Mouse (Mus musculus): Measurements from ENCODE around the gene Agbl5. TPM values are rescaled to one million over a fixed set of nuclear protein-coding genes. Genes with fewer than 3 reads are reported as not detected.

Gene Agbl5
- total and polyA plus RNA-seq, 2 experiments from 2014 or later, result 4.2 to 28.2 TPM

GRCm38 (mm10) chr5:30915974-30916433 is 27.5 kb downstream of the Agbl5 start:
- peak overlapping the region; percentile 93 for H3K27ac ChIP-seq (ENCODE audit: low read depth)
- peaks cover 36% of the 10 kb centered on the region for H3K4me1 ChIP-seq (ENCODE audit: control insufficient read depth, insufficient read depth)
- H3K4me2 ChIP-seq (ENCODE audit: low read depth, low read length), result peak overlapping the region; percentile 67
- H3K27me3 ChIP-seq (ENCODE audit: control insufficient read depth, insufficient read depth, low read length), result no peaks in the 10 kb centered on the region
- 1% methylated on average over 7 of the region's 7 CpGs for WGBS
- DNase-seq (ENCODE audit: low spot score) (peak; percentile 98), ATAC-seq (ENCODE audit: insufficient read depth, low read depth) (peak; percentile 89)
- H3K9ac ChIP-seq (replicated peaks; ENCODE audit: low read depth, low read length), result no peak overlapping the region
- H3K4me3 ChIP-seq (ENCODE audit: low read depth, low read length), result peak overlapping the region; percentile 53
- no peaks in the 10 kb centered on the region for H3K9me3 ChIP-seq (replicated peaks; ENCODE audit: control insufficient read depth, low read length)
- peaks cover 20% of the 10 kb centered on the region; the same call in 1 of the 2 replicates for H3K36me3 ChIP-seq (replicated peaks; ENCODE audit: control insufficient read depth, insufficient read depth, low read length)
- TF ChIP-seq CTCF (IDR thresholded peaks at IDR 0.05; ENCODE audit: low read depth) (peak; percentile 64), EP300 (IDR thresholded peaks at IDR 0.05; ENCODE audit: low read depth) (peak; percentile 95)

GRCm38 (mm10) chr5:30916841-30917240 is 28.3 kb downstream of the Agbl5 start:
- no peak for TF ChIP-seq CTCF (IDR thresholded peaks at IDR 0.05; ENCODE audit: low read depth)
- TF ChIP-seq EP300 (IDR thresholded peaks at IDR 0.05; ENCODE audit: low read depth), result no peak
- H3K36me3 ChIP-seq (replicated peaks; ENCODE audit: control insufficient read depth, insufficient read depth, low read length), result peaks cover 20% of the 10 kb centered on the region; the same call in 1 of the 2 replicates
- H3K4me1 ChIP-seq (ENCODE audit: control insufficient read depth, insufficient read depth), result peaks cover 34% of the 10 kb centered on the region
- no peaks in the 10 kb centered on the region for H3K27me3 ChIP-seq (ENCODE audit: control insufficient read depth, insufficient read depth, low read length)
- H3K27ac ChIP-seq (ENCODE audit: low read depth), result peak overlapping the region; percentile 82
- WGBS, result 93% methylated on average over 9 of the region's 9 CpGs
- H3K4me2 ChIP-seq (ENCODE audit: low read depth, low read length), result no peak overlapping the region
- H3K4me3 ChIP-seq (ENCODE audit: low read depth, low read length), result no peak overlapping the region
- no peak overlapping the region for H3K9ac ChIP-seq (replicated peaks; ENCODE audit: low read depth, low read length)
- DNase-seq (ENCODE audit: low spot score) (no peak), ATAC-seq (ENCODE audit: insufficient read depth, low read depth) (no peak)
- H3K9me3 ChIP-seq (replicated peaks; ENCODE audit: control insufficient read depth, low read length), result no peaks in the 10 kb centered on the region

DNA sequence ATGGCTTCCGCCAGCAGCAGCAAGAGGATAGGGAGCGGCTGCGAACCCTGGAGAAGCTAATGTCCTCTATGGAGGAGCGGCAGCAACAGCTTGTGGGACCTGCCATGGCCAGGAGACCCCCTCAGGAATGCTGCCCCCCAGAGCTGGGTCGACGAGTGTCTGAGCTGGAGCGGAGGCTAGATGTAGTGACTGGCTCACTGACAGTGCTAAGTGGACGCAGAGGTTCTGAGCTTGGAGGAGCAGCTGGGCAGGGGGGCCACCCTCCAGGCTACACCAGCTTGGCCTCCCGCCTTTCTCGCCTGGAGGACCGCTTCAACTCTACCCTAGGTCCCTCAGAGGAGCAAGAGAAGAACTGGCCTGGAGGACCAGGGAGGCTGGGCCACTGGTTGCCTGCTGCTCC is 28.9 kb downstream of the Agbl5 start:
- Histone ChIP-seq H3K4me3 (ENCODE audit: low read depth, low read length) (no peak overlapping the region), H3K27me3 (ENCODE audit: control insufficient read depth, insufficient read depth, low read length) (no peaks in the 10 kb centered on the region)

GRCm38 (mm10) chr5:30917891-30918670 is 29.6 kb downstream of the Agbl5 start:
- 84% methylated on average over 31 of the region's 31 CpGs for WGBS
- Histone ChIP-seq H3K27ac (ENCODE audit: low read depth) (no peak overlapping the region), H3K27me3 (ENCODE audit: control insufficient read depth, insufficient read depth, low read length) (no peaks in the 10 kb centered on the region), H3K4me2 (ENCODE audit: low read depth, low read length) (no peak overlapping the region), H3K36me3 (replicated peaks; ENCODE audit: control insufficient read depth, insufficient read depth, low read length) (peaks cover 20% of the 10 kb centered on the region; the same call in 1 of the 2 replicates), H3K9ac (replicated peaks; ENCODE audit: low read depth, low read length) (no peak overlapping the region), H3K9me3 (replicated peaks; ENCODE audit: control insufficient read depth, low read length) (no peaks in the 10 kb centered on the region), H3K4me1 (ENCODE audit: control insufficient read depth, insufficient read depth) (peaks cover 29% of the 10 kb centered on the region), H3K4me3 (ENCODE audit: low read depth, low read length) (no peak overlapping the region)
- no peak for ATAC-seq (ENCODE audit: insufficient read depth, low read depth)
- DNase-seq (ENCODE audit: low spot score), result no peak
- no peak for TF ChIP-seq CTCF (IDR thresholded peaks at IDR 0.05; ENCODE audit: low read depth)
- TF ChIP-seq EP300 (IDR thresholded peaks at IDR 0.05; ENCODE audit: low read depth), result no peak

More for the DNA sequence above, 28.9 kb downstream of the Agbl5 start:
- Histone ChIP-seq H3K9ac (replicated peaks; ENCODE audit: low read depth, low read length) (no peak overlapping the region), H3K27ac (ENCODE audit: low read depth) (peak overlapping the region; percentile 82), H3K9me3 (replicated peaks; ENCODE audit: control insufficient read depth, low read length) (no peaks in the 10 kb centered on the region), H3K4me1 (ENCODE audit: control insufficient read depth, insufficient read depth) (peaks cover 32% of the 10 kb centered on the region), H3K36me3 (replicated peaks; ENCODE audit: control insufficient read depth, insufficient read depth, low read length) (peaks cover 20% of the 10 kb centered on the region; the same call in 1 of the 2 replicates), H3K4me2 (ENCODE audit: low read depth, low read length) (no peak overlapping the region)
- TF ChIP-seq CTCF (IDR thresholded peaks at IDR 0.05; ENCODE audit: low read depth) (no peak), EP300 (IDR thresholded peaks at IDR 0.05; ENCODE audit: low read depth) (no peak)
- DNase-seq (ENCODE audit: low spot score) (no peak), ATAC-seq (ENCODE audit: insufficient read depth, low read depth) (no peak)
- WGBS, result 89% methylated on average over 11 of the region's 11 CpGs

- no peak for TF ChIP-seq EP300 (IDR thresholded peaks at IDR 0.05; ENCODE audit: low read depth)
- no peak for TF ChIP-seq CTCF (IDR thresholded peaks at IDR 0.05; ENCODE audit: low read depth)
- Histone ChIP-seq H3K27me3 (ENCODE audit: control insufficient read depth, insufficient read depth, low read length) (no peaks in the 10 kb centered on the region), H3K27ac (ENCODE audit: low read depth) (no peak overlapping the region), H3K4me1 (ENCODE audit: control insufficient read depth, insufficient read depth) (peaks cover 28% of the 10 kb centered on the region), H3K4me2 (ENCODE audit: low read depth, low read length) (no peak overlapping the region), H3K9ac (replicated peaks; ENCODE audit: low read depth, low read length) (no peak overlapping the region), H3K36me3 (replicated peaks; ENCODE audit: control insufficient read depth, insufficient read depth, low read length) (peaks cover 20% of the 10 kb centered on the region; the same call in 1 of the 2 replicates), H3K9me3 (replicated peaks; ENCODE audit: control insufficient read depth, low read length) (no peaks in the 10 kb centered on the region), H3K4me3 (ENCODE audit: low read depth, low read length) (no peak overlapping the region)
- DNase-seq (ENCODE audit: low spot score) (no peak), ATAC-seq (ENCODE audit: insufficient read depth, low read depth) (no peak)
- 92% methylated on average over 8 of the region's 8 CpGs for WGBS
Observed at GRCm38 (mm10) chr5:30918691-30919090, 30.2 kb downstream of the Agbl5 start.
